Mouse (Mus musculus): Measurements from ENCODE around the gene Ccdc84. TPM values are rescaled to one million over a fixed set of nuclear protein-coding genes. Genes with fewer than 3 reads are reported as not detected.
"Not testable (repeated sequence)": the region's sequence is repeated elsewhere in the genome, so short reads cannot be mapped to it uniquely, and the experiment has no call there.

The Ccdc84 gene
- polyA plus RNA-seq, 1 experiment from 2014 or later: 20.3 TPM

DNA sequence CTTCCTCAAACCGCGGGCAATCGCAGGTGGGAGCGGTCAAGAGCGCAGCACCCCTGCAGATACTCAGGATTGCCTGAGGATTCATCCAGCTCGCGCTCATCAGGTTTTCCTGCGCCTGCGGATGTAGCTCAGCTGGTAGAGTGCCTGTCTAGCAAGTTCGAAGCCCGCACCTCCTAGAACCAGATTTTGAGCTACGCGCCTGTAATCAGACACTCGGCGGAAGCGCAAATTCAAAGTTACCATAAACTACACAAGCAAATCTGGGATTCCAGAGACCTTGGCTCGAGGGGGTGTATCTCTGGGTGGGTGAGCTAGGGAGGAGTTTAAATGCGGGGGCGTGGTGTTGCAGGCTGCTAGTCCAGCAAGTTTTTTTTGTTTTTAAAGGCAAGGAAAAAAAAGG is 22.6 kb upstream of the Ccdc84 start, which contains the start of gene Foxr1:
Foxr1 (minus strand) TSS at position 176 of the 400 bp plus-strand sequence.
- Histone ChIP-seq H3K4me1 (ENCODE audit: control insufficient read depth, insufficient read depth, low read length) (no peaks in the 10 kb centered on the region), H3K9ac (replicated peaks; ENCODE audit: low read length) (no peak within 1 kb of the TSS), H3K4me2 (ENCODE audit: low read depth, low read length) (no peak within 1 kb of the TSS), H3K27me3 (ENCODE audit: control insufficient read depth, insufficient read depth, low read length) (no peaks in the 10 kb centered on the region), H3K4me3 (ENCODE audit: low read depth, low read length) (no peak within 1 kb of the TSS), H3K27ac (replicated peaks; ENCODE audit: low read depth, low read length) (no peak within 1 kb of the TSS), H3K36me3 (replicated peaks; ENCODE audit: control insufficient read depth, insufficient read depth, low read depth, low read length) (no peaks in the 10 kb centered on the region), H3K9me3 (replicated peaks; ENCODE audit: control insufficient read depth, low read length) (no peaks in the 10 kb centered on the region)
- 71% methylated on average over 19 of the region's 19 CpGs for WGBS
- ATAC-seq (replicated peaks; ENCODE audit: insufficient number of reproducible peaks, low FRiP score, low TSS enrichment, low read depth) (no peak), DNase-seq (ENCODE audit: low spot score) (no peak)

DNA sequence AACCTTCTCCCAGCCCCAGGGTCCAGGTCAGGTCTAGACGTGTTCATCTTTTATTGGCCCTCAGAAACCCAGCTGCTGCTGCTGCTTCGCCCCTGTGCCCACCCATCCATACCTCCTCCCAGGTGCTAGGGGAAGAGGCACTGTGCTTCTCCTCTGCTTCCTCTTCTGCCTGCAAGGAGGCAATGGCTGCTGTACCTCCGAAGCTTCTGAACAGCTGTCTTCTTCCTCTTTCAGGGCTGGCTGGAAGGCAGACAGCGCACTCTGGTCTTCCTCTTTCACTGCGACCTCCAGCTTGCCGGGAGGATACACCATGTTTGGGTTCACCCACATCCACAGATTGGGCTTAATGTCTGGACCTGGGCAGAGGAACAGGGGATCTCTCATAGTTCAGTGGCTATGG is 17.4 kb upstream of the Ccdc84 start:
- Histone ChIP-seq H3K27ac (replicated peaks; ENCODE audit: low read depth, low read length) (no peak overlapping the region), H3K4me2 (ENCODE audit: low read depth, low read length) (no peak overlapping the region), H3K4me1 (ENCODE audit: control insufficient read depth, insufficient read depth, low read length) (peaks cover 2% of the 10 kb centered on the region; the same call in 1 of the 2 replicates), H3K27me3 (ENCODE audit: control insufficient read depth, insufficient read depth, low read length) (no peaks in the 10 kb centered on the region), H3K9me3 (replicated peaks; ENCODE audit: control insufficient read depth, low read length) (no peaks in the 10 kb centered on the region), H3K9ac (replicated peaks; ENCODE audit: low read length) (no peak overlapping the region), H3K36me3 (replicated peaks; ENCODE audit: control insufficient read depth, insufficient read depth, low read depth, low read length) (no peaks in the 10 kb centered on the region), H3K4me3 (ENCODE audit: low read depth, low read length) (no peak overlapping the region)
- DNase-seq (ENCODE audit: low spot score) (no peak), ATAC-seq (replicated peaks; ENCODE audit: insufficient number of reproducible peaks, low FRiP score, low TSS enrichment, low read depth) (no peak)
- 80% methylated on average over 6 of the region's 6 CpGs for WGBS

DNA sequence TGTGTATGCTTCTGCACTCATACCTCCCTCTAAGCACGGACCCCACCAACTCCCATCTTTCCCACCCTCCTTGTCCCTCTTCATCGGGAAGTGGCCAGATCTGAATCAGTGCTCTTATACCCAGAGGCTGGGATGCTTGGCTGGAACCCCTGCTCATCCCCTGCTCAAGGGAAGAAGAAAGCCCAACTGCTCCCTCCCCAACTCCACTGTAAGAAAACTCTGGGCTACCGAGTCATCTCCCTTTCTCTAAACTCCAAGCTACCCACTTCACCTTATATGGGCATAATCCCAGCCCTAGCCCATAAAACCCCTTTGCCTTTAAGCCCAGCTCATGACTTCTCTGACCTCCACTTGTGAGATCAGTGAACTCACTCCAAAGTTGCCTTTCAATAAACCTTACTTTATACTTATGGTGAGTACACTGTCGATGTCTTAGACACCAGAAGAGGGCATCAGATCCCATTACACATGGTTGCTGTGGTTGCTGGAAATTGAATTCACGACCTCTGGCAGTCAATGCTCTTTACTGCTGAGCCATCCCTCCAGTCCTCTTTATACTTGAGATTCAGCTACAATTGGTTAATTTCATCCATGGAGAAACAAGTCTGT is 14.3 kb upstream of the Ccdc84 start:
- no peak for DNase-seq (ENCODE audit: low spot score)
- H3K9me3 ChIP-seq (replicated peaks; ENCODE audit: control insufficient read depth, low read length): no peaks in the 10 kb centered on the region
- no peaks in the 10 kb centered on the region for H3K27me3 ChIP-seq (ENCODE audit: control insufficient read depth, insufficient read depth, low read length)
- no peak overlapping the region for H3K9ac ChIP-seq (replicated peaks; ENCODE audit: low read length)
- no peak for ATAC-seq (replicated peaks; ENCODE audit: insufficient number of reproducible peaks, low FRiP score, low TSS enrichment, low read depth)
- no peak overlapping the region for H3K4me2 ChIP-seq (ENCODE audit: low read depth, low read length)
- 56% methylated on average over 5 of the region's 5 CpGs for WGBS
- H3K27ac ChIP-seq (replicated peaks; ENCODE audit: low read depth, low read length): no peak overlapping the region
- no peaks in the 10 kb centered on the region for H3K36me3 ChIP-seq (replicated peaks; ENCODE audit: control insufficient read depth, insufficient read depth, low read depth, low read length)
- peaks cover 2% of the 10 kb centered on the region; the same call in 1 of the 2 replicates for H3K4me1 ChIP-seq (ENCODE audit: control insufficient read depth, insufficient read depth, low read length)
- no peak overlapping the region for H3K4me3 ChIP-seq (ENCODE audit: low read depth, low read length)

DNA sequence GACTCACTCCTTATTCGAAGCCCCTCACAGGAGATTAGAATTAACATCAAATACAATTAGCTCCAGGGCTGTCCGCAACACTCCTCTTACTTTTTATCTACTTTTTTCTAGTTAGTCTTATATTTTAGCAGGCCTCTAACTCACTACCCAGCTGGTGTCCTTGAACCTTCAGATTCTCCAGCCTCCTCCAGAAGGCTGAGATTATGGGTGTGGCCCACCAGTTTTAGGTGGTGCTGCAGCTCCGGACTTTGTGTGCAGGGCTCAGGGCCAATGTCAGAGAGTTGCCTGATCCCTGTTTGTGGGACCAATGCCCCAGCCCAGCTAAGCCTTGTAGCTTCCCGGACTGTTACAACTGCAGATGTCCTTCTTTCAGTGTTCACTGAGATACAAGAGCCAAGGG is 5.2 kb upstream of the Ccdc84 start:
- WGBS: 87% methylated on average over 4 of the region's 4 CpGs
- Histone ChIP-seq H3K36me3 (replicated peaks; ENCODE audit: control insufficient read depth, insufficient read depth, low read depth, low read length) (no peaks in the 10 kb centered on the region), H3K27ac (replicated peaks; ENCODE audit: low read depth, low read length) (no peak overlapping the region), H3K9ac (replicated peaks; ENCODE audit: low read length) (no peak overlapping the region), H3K4me3 (ENCODE audit: low read depth, low read length) (no peak overlapping the region), H3K9me3 (replicated peaks; ENCODE audit: control insufficient read depth, low read length) (no peaks in the 10 kb centered on the region), H3K4me2 (ENCODE audit: low read depth, low read length) (no peak overlapping the region), H3K27me3 (ENCODE audit: control insufficient read depth, insufficient read depth, low read length) (no peaks in the 10 kb centered on the region), H3K4me1 (ENCODE audit: control insufficient read depth, insufficient read depth, low read length) (no peaks in the 10 kb centered on the region)
- ATAC-seq (replicated peaks; ENCODE audit: insufficient number of reproducible peaks, low FRiP score, low TSS enrichment, low read depth) (no peak), DNase-seq (ENCODE audit: low spot score) (no peak)

DNA sequence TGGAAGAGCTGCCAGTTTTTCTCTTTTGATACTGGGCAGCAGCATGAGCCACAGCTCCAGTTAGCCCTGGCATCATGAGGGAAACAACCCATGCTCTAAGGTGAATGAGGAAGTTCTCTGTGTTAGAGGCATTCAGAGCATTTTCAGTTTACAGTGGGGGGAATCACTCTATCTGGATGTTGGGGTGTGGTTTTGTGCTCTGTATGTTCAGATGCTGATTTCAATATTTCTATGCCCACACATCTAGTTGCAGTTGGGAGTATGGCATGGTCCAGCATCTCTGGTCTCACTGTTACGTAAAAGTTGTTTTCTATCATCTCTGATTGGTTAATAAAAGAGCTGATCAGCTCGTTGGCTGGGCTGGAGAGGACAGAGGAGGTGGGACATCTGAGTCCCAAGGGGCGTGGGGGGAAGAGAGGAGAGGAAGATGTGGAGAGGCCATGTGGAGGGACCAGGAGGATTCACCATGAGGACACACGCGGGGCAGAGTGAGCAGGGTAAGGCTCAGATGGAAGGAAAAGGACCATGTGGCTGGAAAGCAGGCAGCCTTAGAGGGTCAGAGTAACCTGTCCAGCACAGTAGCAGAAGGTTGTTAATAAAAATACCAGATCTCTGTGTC is 2.0 kb upstream of the Ccdc84 start:
- WGBS: 83% methylated on average over 5 of the region's 5 CpGs
- H3K4me3 ChIP-seq (ENCODE audit: low read depth, low read length): no peak overlapping the region
- H3K27ac ChIP-seq (replicated peaks; ENCODE audit: low read depth, low read length): no peak overlapping the region
- no peaks in the 10 kb centered on the region for H3K27me3 ChIP-seq (ENCODE audit: control insufficient read depth, insufficient read depth, low read length)
- no peaks in the 10 kb centered on the region for H3K9me3 ChIP-seq (replicated peaks; ENCODE audit: control insufficient read depth, low read length)
- H3K36me3 ChIP-seq (replicated peaks; ENCODE audit: control insufficient read depth, insufficient read depth, low read depth, low read length): no peaks in the 10 kb centered on the region; the same call in 1 of the 2 replicates
- H3K9ac ChIP-seq (replicated peaks; ENCODE audit: low read length): no peak overlapping the region
- H3K4me1 ChIP-seq (ENCODE audit: control insufficient read depth, insufficient read depth, low read length): no peaks in the 10 kb centered on the region
- ATAC-seq (replicated peaks; ENCODE audit: insufficient number of reproducible peaks, low FRiP score, low TSS enrichment, low read depth) (no peak), DNase-seq (ENCODE audit: low spot score) (no peak)
- H3K4me2 ChIP-seq (ENCODE audit: low read depth, low read length): no peak overlapping the region

DNA sequence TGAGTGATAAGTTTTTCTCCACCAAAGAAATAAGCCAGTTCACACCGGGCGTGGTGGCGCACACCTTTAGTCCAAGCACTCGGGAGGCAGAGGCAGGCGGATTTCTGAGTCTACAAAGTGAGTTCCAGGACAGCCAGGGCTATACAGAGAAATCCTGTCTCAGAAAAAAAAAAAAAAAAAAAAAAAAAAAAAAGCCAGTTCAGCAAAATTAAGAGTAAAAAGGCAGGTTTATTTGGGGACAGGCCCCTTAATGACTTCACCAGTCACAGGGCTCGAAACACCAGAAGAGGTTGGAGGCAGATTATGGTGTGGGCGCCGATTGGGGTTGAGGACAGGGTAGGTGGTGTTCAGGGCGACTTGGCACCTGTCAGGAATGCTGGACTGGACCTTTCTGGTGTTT is 1.4 kb upstream of the Ccdc84 start:
- H3K4me3 ChIP-seq (ENCODE audit: low read depth, low read length); H3K9ac ChIP-seq (replicated peaks; ENCODE audit: low read length); H3K27me3 ChIP-seq (ENCODE audit: control insufficient read depth, insufficient read depth, low read length); H3K27ac ChIP-seq (replicated peaks; ENCODE audit: low read depth, low read length); ATAC-seq (replicated peaks; ENCODE audit: insufficient number of reproducible peaks, low FRiP score, low TSS enrichment, low read depth); H3K4me1 ChIP-seq (ENCODE audit: control insufficient read depth, insufficient read depth, low read length); H3K9me3 ChIP-seq (replicated peaks; ENCODE audit: control insufficient read depth, low read length); H3K36me3 ChIP-seq (replicated peaks; ENCODE audit: control insufficient read depth, insufficient read depth, low read depth, low read length); H3K4me2 ChIP-seq (ENCODE audit: low read depth, low read length); DNase-seq (ENCODE audit: low spot score): not testable (repeated sequence)
- 93% methylated on average over 9 of the region's 9 CpGs for WGBS

DNA sequence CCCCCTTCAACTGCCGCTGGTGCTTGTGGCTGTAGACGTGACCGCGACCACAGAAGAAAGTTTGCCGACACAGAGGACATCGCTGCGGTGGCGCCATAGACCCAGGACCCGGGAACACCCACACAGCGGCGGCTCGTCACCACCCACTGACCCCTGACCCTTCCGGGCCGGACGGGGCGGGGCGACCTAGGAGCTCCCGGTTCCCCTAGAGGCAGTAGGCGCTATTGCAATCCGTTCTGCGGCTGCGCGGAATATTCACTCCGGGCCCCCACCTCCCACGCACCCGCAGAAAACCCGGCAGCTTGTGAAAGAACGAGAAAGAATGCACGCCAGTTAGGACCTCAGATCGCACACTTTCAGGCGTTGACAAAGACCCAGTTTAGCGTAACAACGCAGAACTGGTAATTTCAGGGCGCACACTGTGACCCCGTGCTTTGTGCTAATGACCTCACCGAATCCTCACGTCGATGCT is 441 bp downstream of the Ccdc84 start:
- no peaks in the 10 kb centered on the region for H3K9me3 ChIP-seq (replicated peaks; ENCODE audit: control insufficient read depth, low read length)
- no peaks in the 10 kb centered on the region; the same call in 1 of the 2 replicates for H3K36me3 ChIP-seq (replicated peaks; ENCODE audit: control insufficient read depth, insufficient read depth, low read depth, low read length)
- WGBS: 1% methylated on average over 38 of the region's 38 CpGs
- no peaks in the 10 kb centered on the region for H3K27me3 ChIP-seq (ENCODE audit: control insufficient read depth, insufficient read depth, low read length)
- peak overlapping the region; percentile 84 for H3K4me3 ChIP-seq (ENCODE audit: low read depth, low read length)
- H3K9ac ChIP-seq (replicated peaks; ENCODE audit: low read length): peak overlapping the region; percentile 74
- peak overlapping the region; percentile 93 for H3K4me2 ChIP-seq (ENCODE audit: low read depth, low read length)
- DNase-seq (ENCODE audit: low spot score): peak; percentile 96
- peak; percentile 73 for ATAC-seq (replicated peaks; ENCODE audit: insufficient number of reproducible peaks, low FRiP score, low TSS enrichment, low read depth)
- no peaks in the 10 kb centered on the region for H3K4me1 ChIP-seq (ENCODE audit: control insufficient read depth, insufficient read depth, low read length)
- peak overlapping the region; percentile 48; the same call in 1 of the 2 replicates for H3K27ac ChIP-seq (replicated peaks; ENCODE audit: low read depth, low read length)

Measured in embryonic facial prominence, embryonic 11.5 days (tissue).